ENCODE assay signal across 8 mouse cellular contexts in the genomic region with DNA sequence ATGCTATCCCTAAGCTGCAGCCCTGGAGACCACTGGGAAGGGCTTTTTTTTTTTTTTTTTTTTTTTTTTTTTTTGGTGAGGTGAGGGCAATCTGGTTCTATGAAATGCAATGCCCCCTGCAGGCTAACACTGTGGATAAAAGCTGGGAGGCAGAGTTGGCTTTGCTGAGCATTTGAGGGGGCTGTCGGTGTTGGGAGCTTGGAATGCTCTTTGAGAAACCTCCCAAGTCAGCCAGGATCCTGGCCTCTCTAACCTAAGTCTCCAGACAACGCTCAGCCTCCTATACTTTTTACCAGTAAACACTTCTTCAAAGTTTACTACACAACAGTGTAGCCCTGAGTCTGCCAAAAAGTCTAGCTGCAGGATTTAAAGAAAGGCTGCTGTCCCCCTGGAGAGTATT.
DNase-seq lines count a peak whose midpoint lies in the region; ATAC-seq and TF ChIP-seq lines count a peak whose summit lies in the region.

No protein-coding gene starts in this region.

- DNase-seq in lung, embryonic 14.5 days: peak; percentile 52
- DNase-seq in lung, postnatal 4 days: no peak
- peak; percentile 20 for DNase-seq in cerebellum, adult 9-11 months
- DNase-seq in kidney, postnatal 14 days: peak; percentile 34
- DNase-seq in midbrain, embryonic 10.5 days (ENCODE audit: low spot score): no peak
- no peak for DNase-seq in thymus, postnatal 14 days

- H3K4me3 ChIP-seq in lung, embryonic 14.5 days (ENCODE audit: low read depth, low read length): peak overlapping the region; percentile 56
- H3K4me3 ChIP-seq in heart, embryonic 12.5 days: no peak overlapping the region
- peak overlapping the region; percentile 69 for H3K4me3 ChIP-seq in midbrain, embryonic 10.5 days

- WGBS in lung, embryonic 14.5 days: 4% methylated on average over 2 of the region's 2 CpGs
- 2% methylated on average over 2 of the region's 2 CpGs for WGBS in heart, embryonic 12.5 days
- 7% methylated on average over 2 of the region's 2 CpGs for WGBS in midbrain, embryonic 10.5 days

- TF ChIP-seq CTCF in lung, embryonic 14.5 days (IDR thresholded peaks at IDR 0.05; ENCODE audit: low read depth): peak; percentile 29; the same call in 1 of the 2 replicates

- no peaks in the 10 kb centered on the region for H3K4me1 ChIP-seq in lung, embryonic 14.5 days (ENCODE audit: insufficient read depth)
- H3K4me1 ChIP-seq in heart, embryonic 12.5 days (replicated peaks): 0 out of 2 replicates have a peak, but pooled peaks cover 2% of the 10 kb centered on the region
- H3K4me1 ChIP-seq in midbrain, embryonic 10.5 days: peaks cover 15% of the 10 kb centered on the region

- H3K27ac ChIP-seq in lung, embryonic 14.5 days (ENCODE audit: low read depth): no peak overlapping the region
- H3K27ac ChIP-seq in heart, embryonic 12.5 days (ENCODE audit: poor library complexity, severe bottlenecking): no peak overlapping the region
- no peak overlapping the region for H3K27ac ChIP-seq in midbrain, embryonic 10.5 days (replicated peaks)

- H3K4me2 ChIP-seq in lung, embryonic 14.5 days: peak overlapping the region; percentile 85
- H3K4me2 ChIP-seq in heart, embryonic 12.5 days: peak overlapping the region; percentile 92

- no peak for ATAC-seq in lung, embryonic 14.5 days (ENCODE audit: insufficient read depth)
- no peak for ATAC-seq in heart, embryonic 12.5 days (ENCODE audit: insufficient number of reproducible peaks, low FRiP score)
- ATAC-seq in activated CD4-positive, CD25-positive, alpha-beta regulatory T cell, adult 4 months: no peak

- peaks cover 7% of the 10 kb centered on the region; the same call in 1 of the 2 replicates for H3K27me3 ChIP-seq in lung, embryonic 14.5 days (ENCODE audit: insufficient read depth, low read length)
- H3K27me3 ChIP-seq in heart, embryonic 12.5 days (replicated peaks): 0 out of 2 replicates have a peak, but pooled peaks cover 8% of the 10 kb centered on the region
- H3K27me3 ChIP-seq in midbrain, embryonic 10.5 days (ENCODE audit: low read depth, poor library complexity, severe bottlenecking): peaks cover 31% of the 10 kb centered on the region

- H3K9ac ChIP-seq in lung, embryonic 14.5 days: no peak overlapping the region
- H3K9ac ChIP-seq in heart, embryonic 12.5 days: no peak overlapping the region

- H3K9me3 ChIP-seq in lung, embryonic 14.5 days (ENCODE audit: low read depth, low read length): no peaks in the 10 kb centered on the region
- H3K9me3 ChIP-seq in heart, embryonic 12.5 days (replicated peaks): no peaks in the 10 kb centered on the region
- no peaks in the 10 kb centered on the region for H3K9me3 ChIP-seq in midbrain, embryonic 10.5 days (replicated peaks)

- no peaks in the 10 kb centered on the region for H3K36me3 ChIP-seq in lung, embryonic 14.5 days (ENCODE audit: insufficient read depth)
- H3K36me3 ChIP-seq in heart, embryonic 12.5 days: no peaks in the 10 kb centered on the region
- H3K36me3 ChIP-seq in midbrain, embryonic 10.5 days: no peaks in the 10 kb centered on the region

Comparison
In these comparisons a context has a peak if more than half of its experiments do, and no peak if none do; other contexts are left out.
1. DNase-seq: peak in lung, embryonic 14.5 days (single experiment), cerebellum, adult 9-11 months (single experiment) and kidney, postnatal 14 days (single experiment); none in lung, postnatal 4 days (0 of 2), midbrain, embryonic 10.5 days (single experiment) and thymus, postnatal 14 days (single experiment).